Mouse (Mus musculus) cerebellum, adult 9-11 months (tissue): ENCODE results near the gene 6030498E09Rik.

Experiments used
- DNase-seq: peaks from one replicate; pipeline ENCODE4 v3.0.0; 2022

The 6030498E09Rik gene

GRCm38 (mm10) chrX:38772478-38772877 lies at the start of gene 6030498E09Rik:
Gene 6030498E09Rik, plus strand, starts transcription at chrX:38772671.
- DNase-seq: no peak

- no peak for DNase-seq
These were observed 42.4 kb upstream of the 6030498E09Rik start for GRCm38 (mm10) chrX:38730081-38730480.

DNA sequence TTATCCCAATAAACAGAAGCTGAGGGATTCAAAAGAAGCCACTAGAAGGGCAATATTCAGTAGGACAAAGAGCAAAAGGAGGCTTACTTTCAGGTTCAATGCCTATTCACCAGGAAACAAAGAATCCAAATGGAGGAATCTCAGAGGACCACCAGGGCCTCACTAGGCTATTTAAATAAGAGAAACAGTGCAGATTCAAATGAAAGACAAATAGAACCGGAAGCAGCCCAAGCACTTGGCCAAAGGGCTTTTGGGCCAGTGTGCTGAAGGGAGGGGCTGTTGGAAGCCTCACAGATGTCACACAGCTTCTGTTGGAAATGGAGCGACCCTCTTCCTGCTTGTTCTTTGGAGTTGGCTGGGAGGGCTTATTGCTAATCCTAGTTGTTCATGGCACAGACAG lies 41.8 kb upstream of the 6030498E09Rik start:
- DNase-seq: peak; percentile 1

DNA sequence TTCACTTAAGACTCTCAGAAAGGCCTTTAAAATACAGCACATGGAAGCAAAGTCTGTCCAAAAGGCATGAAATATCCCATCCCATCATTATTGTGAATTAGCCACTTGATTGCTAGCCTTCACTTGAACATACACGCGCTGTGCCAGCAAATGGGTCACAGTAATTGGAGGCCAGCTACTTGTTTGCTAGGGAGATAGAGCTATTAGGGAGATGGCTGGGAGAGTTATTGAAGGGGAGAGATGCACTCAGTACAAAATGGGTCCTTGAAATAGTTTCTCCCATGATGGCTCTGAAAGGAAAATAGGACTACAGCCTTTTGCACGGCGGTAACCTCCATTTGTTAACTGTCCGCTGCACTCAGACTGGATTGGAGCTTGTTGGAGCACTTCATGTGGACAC lies 38.8 kb upstream of the 6030498E09Rik start:
- DNase-seq: no peak

DNA sequence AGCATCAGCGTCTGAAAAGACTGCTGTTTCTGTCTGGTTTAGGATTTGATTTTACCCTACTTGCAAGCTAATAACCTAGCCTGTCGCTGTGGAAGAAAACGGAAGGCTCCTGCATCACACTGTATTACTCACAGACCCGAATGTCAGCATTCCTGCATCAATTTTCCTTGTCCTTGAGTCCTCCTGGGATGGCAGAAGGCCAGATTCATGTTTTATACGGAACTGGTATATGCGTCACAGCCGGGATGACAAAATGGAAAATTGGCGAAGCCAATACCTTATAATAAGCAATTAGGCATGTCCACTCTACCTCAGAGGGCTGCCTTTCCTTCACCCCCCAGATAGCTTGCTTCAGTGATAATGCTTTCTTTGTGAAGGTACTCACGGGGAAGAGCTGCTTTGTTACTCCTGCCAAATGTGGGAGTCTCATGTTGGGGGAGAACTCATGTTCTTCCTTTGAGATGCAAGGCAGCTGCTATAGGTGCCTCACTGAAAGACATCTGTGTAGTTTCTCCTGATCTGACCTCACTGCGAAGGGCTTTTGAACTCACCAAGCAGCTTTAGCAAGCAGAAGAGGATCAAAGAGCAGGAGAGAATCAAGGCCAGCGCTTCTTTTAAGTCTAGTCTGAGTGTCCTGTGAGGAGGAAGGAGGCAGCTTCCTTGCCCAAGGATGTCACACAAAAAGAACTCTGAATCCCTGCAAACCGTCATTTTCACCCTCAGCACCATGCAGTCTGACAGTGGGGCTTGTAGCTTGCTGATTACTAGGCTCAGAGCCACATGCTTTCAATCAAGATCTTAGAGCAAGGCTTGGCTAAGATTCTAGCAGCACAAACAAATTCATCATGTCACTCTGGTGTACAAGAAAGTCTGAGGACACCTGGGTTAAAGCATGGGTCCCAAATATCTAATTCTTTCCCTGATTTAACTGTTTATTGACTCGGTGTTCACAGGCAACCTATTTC lies 37.3 kb upstream of the 6030498E09Rik start:
- no peak for DNase-seq

DNA sequence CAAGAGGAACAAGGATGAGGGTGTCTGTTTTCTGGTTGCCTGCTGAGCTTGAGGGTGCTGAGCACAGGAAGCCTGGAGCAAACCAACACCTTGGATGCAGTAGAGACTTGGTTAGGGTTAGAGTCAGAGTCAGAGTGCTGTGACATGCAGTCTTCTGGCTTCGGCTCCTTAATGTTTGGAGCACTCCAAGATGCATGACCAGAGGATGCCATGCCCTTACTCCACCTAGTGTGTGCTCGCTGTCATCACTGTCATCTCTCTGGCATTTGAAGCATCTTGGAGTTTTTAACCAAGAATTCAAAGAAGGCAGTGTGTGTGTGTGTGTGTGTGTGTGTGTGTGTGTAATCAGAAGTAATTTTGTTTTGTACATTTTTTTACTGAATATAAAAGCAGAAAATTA lies 1.0 kb upstream of the 6030498E09Rik start:
- no peak for DNase-seq

DNA sequence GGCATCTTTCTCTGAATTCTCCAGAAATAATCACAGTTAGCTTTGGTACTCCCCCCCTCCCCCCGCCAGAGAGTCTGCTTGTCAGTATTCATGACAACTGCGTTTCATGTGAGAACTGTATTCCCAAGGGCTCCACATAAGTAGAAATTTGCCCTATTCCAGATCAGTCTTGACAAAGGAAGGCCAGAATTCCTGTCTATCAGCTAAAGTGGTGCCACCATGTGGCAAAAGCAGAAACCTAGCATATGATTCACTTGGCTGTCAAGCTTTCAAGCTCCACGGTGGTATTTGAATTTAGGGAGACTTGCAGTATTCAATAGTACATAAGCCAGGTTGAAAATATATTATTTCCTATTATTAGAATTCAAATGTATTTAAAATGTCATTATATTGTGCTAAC lies 585 bp upstream of the 6030498E09Rik start:
- DNase-seq: no peak

GRCm38 (mm10) chrX:38794373-38794772 lies 21.9 kb downstream of the 6030498E09Rik start:
- no peak for DNase-seq

DNA sequence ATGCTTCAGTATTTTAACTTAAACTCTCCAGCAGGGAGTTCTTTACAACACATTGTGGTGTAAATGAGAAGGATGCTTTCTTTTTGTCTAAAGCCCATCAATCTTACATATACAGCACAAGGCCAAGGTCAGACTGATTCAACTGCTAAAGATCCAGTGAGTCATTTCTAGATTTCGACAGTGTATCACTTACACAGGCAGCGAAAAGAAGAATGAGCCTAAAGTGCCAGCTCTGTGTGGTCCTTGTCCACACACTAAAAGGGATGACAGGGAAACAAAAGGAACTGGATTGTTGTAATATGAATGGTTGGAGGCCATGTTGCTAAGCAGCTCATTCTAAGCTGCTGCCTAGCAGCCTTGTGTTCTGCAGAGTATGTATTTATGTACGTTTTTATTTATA lies 41.5 kb downstream of the 6030498E09Rik start:
- DNase-seq: no peak

DNA sequence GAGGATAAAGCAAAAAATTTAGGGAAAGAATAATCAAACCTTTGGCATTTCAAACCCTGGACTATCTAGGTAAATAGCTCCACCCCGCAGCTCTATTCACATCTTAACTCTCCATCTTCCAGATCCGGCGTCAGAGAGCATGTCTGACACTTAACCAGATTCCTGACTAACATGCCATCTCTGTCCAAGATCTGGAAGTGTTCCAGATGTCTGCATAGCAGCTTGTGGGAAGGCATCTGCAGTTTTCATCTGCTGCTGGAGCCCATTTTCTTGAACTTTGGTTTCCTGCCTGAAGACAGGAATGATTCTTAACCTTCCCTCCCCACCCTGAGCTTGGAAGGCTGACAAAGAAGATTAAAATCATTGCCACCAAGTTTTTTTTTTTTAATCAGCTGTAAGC lies 44.4 kb downstream of the 6030498E09Rik start:
- DNase-seq: no peak

- DNase-seq: no peak
These were observed 186.1 kb downstream of the 6030498E09Rik start for GRCm38 (mm10) chrX:38958571-38958970.

GRCm38 (mm10) chrX:38996265-38996664 lies 223.8 kb downstream of the 6030498E09Rik start:
- DNase-seq: no peak
